Mouse (Mus musculus): ENCODE measurements around the gene Gabpb2.
"Not testable (repeated sequence)": the region's sequence is repeated elsewhere in the genome, so short reads cannot be mapped to it uniquely, and the experiment has no call there.

Gabpb2 gene

DNA sequence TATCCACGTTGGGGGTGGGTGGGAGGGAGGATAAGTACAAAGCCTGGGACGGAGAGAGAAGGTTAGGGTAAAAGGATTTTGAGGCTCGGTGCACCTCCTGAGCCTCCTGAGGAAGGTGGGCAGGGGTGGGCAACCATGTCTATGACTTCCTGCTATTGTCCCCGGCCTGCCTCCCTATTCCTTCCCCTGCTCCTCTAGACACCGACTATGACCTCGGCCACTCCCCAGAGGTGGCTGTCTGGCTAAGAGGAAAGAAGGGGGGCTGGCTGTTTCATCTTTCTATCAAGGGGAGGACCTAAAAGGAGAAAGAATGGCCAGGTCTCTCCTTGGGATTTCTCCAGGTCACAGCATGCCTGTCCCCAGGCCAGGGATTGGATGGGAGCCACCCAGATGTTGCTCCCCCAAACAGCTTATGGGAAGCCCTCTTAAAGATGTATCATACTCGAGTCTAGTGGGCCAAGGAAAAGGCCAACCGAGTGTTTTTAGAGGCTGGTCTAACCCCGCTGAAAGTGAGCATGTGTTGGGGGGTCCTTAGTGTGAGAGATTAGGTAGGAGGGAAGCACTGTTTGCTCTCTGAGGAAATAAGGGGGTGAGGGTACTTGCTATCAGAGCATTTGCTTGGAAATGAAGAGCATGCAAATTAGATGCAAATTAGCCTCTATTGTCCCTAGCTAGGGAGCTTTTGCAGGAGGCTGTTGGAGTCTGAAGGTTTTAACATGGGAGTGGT is 55.9 kb downstream of the Gabpb2 start:
- in situ Hi-C loops (cut with MboI; ENCODE audit: low sequenced_read_pairs), result no loop called here

DNA sequence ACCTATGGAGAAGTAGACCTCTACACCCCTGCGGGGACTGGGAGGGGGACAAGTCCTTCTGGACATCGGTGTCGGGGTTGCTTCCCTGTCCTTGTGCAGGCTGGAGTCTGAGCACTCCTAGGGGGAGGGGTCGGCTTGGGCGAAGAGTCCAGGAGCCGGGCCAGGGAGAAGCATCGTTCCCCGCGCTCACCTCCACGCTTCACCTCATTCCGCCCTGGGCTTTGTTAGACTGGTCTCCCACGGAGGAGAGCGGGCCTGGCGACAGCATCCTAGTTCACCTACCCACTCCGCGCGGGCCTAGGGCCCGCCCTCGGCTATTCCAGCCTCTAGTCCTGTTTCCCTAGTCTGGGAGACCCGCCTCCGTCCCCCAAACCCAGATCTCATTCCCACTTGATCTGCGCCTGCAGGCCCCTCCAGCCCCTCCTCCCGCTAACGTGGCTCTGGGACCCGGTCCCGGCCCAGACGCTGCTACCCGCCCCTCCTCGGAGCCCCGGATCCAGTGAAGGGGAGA is 56.6 kb downstream of the Gabpb2 start:
- in situ Hi-C loops (cut with MboI; ENCODE audit: low sequenced_read_pairs), result no loop called here

DNA sequence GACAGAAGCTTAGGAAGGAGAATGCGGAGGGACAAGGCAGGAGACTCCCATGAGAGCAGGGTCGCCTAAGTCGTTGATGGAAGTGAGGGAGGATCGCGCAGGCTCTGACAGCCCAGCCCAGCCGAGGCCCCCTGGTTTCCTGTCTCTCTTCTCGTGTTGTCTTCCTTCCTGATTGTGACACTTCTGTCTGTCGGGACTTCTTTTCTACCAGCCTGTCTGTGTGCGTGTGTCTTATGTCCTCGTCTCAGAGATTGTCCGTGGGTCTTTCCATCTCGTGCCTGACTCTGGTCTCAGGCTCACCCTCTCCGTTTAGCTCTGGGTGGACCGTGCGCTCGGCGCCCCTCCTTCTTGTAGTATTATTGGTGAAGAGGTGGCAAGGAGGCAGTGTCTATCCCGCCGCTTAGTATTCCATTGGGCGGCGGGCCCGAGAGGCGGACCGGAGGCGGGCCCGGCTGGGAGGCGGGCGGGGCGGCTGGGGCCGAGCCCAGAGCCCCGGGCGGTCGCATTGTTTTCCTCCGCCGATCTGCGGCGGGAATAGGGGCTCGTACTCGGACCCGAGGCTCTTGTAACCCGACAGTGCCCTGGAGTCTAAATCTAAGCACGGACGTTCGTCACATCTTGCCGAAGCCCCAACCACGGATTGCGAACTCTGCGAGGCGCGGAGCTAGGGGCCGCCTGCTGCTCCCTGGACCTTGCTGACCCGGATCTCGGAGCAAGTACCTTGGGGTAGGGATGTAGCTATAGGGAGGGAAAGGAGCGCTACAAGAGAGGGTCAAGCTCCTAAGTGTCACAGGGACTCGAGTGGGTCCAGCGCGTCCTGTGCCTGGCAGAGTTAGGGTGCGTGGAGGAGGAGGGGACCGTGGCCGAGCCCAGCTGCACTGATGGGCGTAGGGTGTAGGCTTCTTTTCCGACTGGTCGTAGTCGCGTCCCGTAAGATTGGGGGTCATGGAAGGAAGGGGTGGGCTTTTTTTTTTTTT is 57.4 kb downstream of the Gabpb2 start, which contains the start of gene Sema6c:
TSS of gene Sema6c (plus strand) at position 471 of the 977 bp plus-strand sequence.
- in situ Hi-C loops (cut with MboI; ENCODE audit: low sequenced_read_pairs), result no loop called here

DNA sequence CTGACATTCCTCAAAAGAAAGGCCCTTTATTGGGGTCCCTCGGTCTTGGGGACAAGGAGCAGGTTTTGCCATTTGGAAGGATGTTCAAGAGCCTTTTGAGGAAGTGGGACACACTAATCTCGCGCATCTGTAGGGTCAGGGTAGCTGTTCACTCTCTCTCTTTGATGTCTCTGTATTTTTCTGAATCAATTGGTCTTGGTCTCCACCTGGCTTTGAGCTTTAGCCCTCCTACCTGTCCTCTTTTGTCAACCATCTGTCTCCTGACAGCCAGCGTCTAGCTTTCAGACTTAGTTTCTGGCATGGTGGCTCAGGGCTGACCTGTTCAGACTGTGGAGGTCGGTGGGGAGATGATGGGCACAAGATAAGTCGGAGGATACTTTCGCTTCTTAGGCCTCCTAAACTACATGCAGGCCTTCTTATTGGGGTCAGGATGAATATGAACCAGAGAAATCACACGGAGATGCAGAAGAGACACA is 58.2 kb downstream of the Gabpb2 start:
- in situ Hi-C loops (cut with MboI; ENCODE audit: low sequenced_read_pairs), result no loop called here

DNA sequence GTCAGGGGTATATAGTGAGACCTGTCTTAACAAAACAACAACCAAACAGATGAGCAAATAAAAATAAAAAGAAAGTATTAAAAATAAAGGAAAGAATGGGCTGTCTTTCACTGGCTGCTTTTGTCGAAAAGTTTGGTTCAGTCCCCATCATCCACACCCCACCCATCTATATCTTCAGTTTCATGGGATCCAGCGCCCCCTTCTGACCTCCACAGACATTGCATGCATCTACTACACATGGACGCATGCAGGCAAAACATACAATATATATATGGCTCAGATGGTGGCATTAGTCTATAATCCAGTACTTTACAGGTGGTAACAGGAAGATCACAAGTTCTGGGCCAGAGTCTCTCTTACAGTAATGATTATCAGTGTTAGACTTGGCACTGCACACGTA is 63.8 kb downstream of the Gabpb2 start:
- in situ Hi-C loops (cut with MboI; ENCODE audit: low sequenced_read_pairs), result no loop called here

DNA sequence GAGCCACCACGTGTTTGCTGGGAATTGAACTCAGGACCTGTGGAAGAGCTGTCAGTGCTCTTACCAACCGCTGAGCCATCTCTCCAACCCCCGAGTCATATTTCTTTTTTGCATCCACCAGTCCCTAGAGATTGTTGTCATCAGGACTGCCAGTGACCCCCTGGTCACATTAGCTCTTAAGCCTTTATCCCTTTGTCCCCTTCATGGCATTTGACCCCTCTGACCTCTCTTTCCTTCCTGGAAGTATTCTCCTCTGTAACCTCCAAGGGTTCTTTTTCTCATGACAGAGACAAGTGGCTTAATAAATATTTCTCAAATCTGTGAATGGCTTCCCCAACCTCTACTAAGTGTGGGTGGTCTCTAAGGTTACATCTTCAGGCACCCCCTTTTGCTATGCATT is 69.8 kb downstream of the Gabpb2 start:
- in situ Hi-C loops (cut with MboI; ENCODE audit: low sequenced_read_pairs), result loop anchor here (10.0 kb wide), 1 partner anchor 117 kb away; no protein-coding TSS in a partner anchor

DNA sequence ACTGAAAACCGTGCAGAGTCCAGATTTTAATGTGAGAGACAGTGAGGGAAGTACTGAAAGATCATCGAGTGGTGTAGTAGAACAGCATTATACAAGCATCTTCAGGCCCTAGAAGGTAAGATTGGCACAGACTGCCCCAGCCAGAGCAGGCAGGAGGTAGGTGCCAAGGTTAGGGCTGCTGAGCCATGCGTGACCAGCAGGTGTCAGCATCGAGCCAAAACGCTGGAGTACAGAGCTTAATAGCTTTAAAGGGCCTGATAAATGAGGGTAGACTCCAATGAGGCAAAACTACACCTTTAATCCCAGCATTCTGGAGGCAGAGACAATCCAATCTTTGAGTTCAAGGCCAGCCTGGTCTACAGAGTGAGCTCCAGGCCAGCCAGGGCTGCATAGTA is 75.1 kb downstream of the Gabpb2 start:
- in situ Hi-C loops (cut with MboI; ENCODE audit: low sequenced_read_pairs), result loop anchor here (10.0 kb wide), 1 partner anchor 122 kb away; no protein-coding TSS in a partner anchor

DNA sequence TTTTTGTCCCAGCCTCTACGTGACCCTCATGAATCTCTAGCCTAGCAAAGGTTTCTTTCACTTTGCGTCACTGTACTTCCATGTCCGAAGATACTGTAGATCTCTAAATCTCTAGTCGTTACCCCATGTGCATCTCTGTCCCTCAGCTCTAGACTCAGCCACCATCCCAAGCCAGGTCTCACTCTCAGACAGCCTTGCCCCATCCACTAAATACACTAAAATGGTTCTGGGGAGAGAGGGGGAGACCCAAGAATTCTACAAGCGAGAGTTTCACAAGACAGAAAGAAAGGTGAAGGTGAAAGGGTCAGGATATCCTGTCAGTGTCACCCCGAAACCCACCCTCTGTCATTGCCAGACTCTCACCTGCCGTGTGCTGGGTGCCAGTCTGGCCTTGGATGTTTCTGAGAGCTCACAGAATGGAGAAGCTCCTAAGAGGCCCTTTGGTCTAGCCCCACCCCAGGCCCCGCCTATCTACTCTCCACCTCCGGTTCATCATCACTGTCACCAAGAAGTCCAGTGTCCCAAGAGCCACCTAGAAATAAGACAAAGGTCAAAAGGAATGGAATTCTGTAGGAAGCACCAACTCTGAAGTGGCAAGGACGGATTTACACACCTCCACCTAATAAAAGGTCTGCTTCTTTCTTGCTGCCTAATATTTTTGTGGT is 75.6 kb downstream of the Gabpb2 start, which contains the start of gene Tnfaip8l2:
TSS of gene Tnfaip8l2 (minus strand) at position 409 of the 665 bp plus-strand sequence.
- in situ Hi-C loops (cut with MboI; ENCODE audit: low sequenced_read_pairs), result loop anchor here (10.0 kb wide), 1 partner anchor 123 kb away; no protein-coding TSS in a partner anchor

DNA sequence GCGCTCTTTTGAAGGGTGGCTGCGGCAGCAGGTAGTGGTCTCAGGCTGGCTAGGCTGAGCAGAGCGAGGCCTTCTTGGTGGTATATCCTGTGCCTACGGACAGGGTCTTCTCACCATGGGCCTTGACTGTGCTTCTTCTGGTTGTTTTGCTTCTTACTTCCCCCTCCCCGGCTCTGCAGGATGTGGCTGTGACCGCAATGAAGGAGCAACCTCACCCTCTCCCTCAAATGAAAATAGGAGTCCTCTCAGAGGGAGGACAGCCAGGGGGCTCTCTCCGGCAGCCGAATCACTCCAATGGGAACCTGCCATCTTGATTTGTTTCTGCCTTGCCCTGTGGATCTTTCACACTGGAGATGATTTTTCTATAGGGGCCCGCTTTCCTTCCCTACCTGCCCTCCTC is 76.2 kb downstream of the Gabpb2 start:
- in situ Hi-C loops (cut with MboI; ENCODE audit: low sequenced_read_pairs), result loop anchor here (10.0 kb wide), 1 partner anchor 123 kb away; no protein-coding TSS in a partner anchor

DNA sequence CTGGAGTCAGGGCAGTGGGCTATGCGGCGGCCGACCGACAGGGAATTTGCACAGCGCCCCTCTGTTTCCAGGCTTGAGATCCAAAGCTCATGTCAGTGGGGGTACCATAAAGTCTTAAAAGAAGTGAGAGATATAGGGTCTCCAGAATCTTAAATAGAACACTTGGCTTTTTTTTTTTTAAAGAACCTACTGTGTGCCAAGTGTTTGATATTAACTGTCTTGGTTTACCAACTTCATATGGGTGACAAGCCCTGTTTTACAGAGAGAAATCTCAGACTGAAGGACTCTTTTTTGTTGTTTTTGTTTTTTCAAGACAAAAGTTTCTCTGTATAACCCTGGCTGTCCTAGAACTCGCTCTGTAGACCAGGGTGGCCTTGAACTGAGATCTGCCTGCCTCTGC is 76.9 kb downstream of the Gabpb2 start:
- in situ Hi-C loops (cut with MboI; ENCODE audit: low sequenced_read_pairs), result loop anchor here (10.0 kb wide), 1 partner anchor 124 kb away; no protein-coding TSS in a partner anchor

DNA sequence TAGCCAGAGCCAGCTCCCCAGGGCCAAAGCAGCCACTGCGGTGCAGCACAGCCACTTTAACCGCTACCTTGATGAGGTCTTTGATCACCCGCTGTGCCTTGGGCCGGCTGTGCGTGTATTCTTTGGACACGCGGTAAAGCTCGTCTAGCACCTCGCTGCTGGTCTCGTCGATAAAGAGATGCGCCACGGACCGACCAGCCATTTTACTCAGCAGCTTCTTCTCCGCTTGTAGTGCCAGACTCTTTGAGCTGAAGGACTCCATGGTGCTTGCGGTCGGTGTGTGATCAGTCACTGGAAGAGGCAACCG is 77.5 kb downstream of the Gabpb2 start:
- in situ Hi-C loops (cut with MboI; ENCODE audit: low sequenced_read_pairs), result loop anchor here (10.0 kb wide), 1 partner anchor 125 kb away; no protein-coding TSS in a partner anchor

DNA sequence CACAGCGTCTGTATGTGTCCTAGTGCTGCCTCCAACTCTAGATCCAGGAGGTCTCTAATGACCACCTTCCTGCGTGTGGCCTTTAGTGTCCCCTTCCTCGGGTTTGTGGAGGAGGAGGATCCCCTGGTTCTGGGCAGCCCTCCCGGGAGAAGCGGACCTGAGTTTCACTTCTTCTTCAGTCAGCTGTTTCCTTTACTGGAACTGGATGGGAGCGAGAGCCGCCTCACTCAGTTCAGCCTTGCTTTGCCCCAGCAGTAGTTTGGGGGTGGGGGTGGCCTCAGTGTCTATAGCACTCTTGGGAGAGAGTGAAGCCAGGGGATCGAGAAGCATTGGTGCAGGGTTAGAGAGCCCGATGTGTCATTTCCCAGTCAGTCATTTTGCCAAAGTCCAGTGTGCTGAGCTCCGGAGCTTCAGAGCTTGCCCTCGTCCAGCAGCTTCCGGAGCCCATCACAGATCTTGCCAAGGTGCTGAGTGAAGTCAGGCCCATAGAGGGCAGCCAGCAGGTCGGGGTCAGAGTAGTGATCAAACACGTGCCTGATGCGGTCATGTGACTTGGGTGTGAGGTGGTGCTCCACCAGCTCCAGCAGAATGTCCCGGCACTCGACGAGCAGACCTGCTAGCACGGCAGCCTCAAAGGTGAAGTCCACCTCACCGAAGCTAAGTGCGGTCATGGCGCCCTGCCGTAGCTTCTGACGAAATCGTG is 78.0 kb downstream of the Gabpb2 start:
- in situ Hi-C loops (cut with MboI; ENCODE audit: low sequenced_read_pairs), result loop anchor here (10.0 kb wide), 1 partner anchor 125 kb away; no protein-coding TSS in a partner anchor

DNA sequence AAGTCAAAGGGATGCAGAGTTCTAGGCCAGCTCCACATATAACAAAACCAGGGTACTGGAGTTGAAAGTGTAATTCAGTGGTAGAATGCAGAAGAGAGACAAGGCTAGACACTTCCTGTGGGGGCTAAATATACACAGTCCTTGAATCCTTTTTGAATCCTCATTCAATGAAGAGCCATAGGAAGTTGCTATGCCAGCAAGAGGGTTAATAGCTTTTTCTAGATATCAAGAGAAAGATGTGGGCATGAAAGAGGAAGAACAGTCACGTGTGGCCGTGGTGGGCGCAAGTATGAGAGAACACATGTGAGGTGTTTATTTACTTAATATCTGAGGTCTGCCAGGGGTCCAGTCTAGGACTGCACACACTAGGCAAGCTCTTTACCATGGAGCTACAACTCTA is 81.4 kb downstream of the Gabpb2 start:
- in situ Hi-C loops (cut with MboI; ENCODE audit: low sequenced_read_pairs), result no loop called here

DNA sequence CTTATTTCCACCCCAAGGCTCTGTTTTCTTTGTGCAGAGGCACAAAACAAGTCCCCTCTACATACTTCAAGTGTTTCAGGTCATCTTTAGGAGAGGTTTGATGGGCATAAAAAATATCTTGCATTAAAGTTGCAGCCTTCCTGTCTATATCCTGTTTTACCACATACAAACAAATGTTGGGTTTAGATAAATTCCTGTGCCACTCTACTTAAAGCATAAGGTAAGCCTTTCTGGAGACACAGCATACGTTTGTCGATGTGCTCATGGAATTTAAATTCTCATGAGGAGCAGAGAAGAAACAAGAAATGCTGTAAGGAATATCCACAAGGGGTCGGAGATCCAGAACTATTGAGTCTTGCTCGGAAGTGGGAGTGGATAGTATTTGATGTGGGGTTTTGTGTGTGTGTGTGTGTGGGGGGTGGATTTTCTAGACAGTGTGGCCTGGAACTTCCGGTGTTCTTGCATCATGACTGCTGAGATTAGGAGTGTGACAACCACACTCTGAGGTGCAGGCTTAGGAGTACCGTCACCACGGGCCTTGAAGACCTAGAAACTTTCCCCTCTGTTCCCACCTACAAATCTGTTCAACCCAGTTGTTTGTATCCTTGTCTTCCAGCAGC is 82.2 kb downstream of the Gabpb2 start:
- in situ Hi-C loops (cut with MboI; ENCODE audit: low sequenced_read_pairs), result no loop called here

DNA sequence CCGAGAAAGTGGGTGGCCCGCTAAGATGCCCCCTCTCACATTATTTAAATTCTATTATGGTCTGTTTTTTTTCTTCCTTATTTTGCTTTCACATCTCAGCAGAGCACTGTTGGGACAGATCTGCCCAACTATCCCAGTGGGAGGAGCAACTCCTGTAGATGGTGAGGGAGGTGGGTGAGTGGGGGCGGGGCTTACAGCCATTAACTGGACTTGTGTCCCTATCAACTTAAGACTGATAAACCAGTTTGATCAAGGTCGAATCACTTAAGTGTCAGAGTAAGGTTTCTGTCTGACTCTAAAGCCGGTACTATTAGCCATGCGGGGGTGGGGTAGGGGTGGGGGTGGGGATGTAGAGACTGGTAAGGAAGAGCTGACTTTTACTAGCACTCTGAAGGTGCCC is 82.7 kb downstream of the Gabpb2 start:
- in situ Hi-C loops (cut with MboI; ENCODE audit: low sequenced_read_pairs), result no loop called here

DNA sequence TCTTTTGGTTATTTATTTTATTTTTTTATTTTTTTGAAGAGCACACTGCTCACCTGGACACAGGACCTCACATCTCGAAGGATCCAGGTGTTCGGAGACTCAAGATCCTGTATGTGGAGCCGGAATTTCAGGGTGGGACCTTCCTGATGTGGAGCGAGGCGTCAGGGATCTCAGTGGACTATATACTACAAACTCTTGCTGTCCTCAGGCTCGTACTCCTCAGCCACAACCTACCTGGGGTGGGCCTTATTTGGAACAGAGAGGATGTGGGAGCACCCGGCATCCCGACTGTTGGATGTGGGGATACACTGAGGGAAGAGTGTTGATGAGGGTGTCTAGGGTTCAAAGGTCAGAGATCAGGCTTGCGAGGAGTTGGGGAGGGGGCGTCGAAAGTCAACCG is 83.6 kb downstream of the Gabpb2 start:
- in situ Hi-C loops (cut with MboI; ENCODE audit: low sequenced_read_pairs), result not testable (repeated sequence)

DNA sequence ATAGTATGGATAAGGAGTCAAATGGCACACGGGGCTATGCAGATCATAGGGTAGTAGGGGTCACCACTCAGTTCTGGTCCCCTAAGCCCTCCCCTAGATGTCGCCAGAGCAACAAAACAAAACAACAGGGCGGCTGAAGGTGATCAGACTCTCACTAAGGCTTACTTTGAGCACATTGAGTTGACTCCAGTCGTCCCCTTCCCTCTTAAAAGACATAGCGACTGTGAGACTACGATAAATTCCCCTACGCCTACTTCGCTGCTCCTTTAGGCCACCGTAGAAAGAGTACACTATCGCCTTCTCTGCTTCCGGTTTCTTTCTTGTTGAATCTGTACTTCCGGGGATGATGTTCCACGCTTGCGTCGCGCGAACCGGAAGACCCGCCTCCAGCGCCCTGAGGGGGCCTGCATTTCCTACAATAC is 84.0 kb downstream of the Gabpb2 start, which contains the start of the genes Scnm1 and Lysmd1:
TSS of gene Scnm1 (minus strand) at position 332 of the 422 bp plus-strand sequence.
TSS of gene Lysmd1 (plus strand) at position 409 of the 422 bp plus-strand sequence.
- in situ Hi-C loops (cut with MboI; ENCODE audit: low sequenced_read_pairs), result no loop called here

DNA sequence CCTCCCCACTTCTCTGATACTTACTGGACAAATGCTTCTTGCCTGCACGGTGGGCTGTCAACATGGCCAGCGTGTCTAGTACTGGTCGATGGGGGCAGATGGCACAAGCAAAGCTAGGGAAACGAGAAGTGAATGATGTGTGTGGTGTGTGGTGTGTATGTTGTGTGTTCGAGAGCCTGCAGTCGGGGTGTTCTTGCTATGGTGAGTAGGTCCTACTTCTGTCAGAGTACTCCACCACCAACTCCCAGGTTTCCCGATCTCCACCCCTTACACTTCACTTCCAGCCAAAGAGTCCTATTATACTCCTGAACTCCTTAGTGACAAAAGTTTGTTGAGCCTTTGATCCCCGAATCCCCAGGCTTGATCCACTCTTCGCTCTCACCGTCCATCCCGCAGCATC is 84.5 kb downstream of the Gabpb2 start:
- in situ Hi-C loops (cut with MboI; ENCODE audit: low sequenced_read_pairs), result no loop called here

DNA sequence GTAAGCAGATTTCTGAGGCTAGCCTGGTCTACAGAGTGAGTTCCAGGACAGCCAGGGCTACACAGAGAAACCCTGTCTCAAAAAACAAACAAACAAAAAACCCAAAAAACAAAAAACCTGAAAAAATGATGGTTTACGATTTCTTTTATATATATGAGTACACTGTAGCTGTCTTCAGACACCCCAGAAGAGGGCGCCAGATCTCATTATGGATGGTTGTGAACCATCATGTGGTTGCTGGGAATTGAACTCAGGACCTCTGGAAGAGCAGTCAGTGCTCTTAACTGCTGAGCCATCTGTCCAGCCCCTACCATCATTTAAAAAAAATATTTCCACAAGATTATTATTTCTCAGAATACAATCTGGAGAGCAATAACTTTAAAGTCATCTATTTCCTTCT is 85.3 kb downstream of the Gabpb2 start:
- in situ Hi-C loops (cut with MboI; ENCODE audit: low sequenced_read_pairs), result not testable (repeated sequence)

All from CH12F3 (cell line).